Mouse (Mus musculus): Measurements from ENCODE around the gene Vmn1r224. TPM values are rescaled to one million over a fixed set of nuclear protein-coding genes. Genes with fewer than 3 reads are reported as not detected.

The Vmn1r224 gene
- not detected in 2 replicates for polyA plus RNA-seq (2012; rRNA removed; ENCODE audit: low replicate concordance)

GRCm38 (mm10) chr17:20413846-20414245 is at the start of gene Vmn1r224:
TSS of gene Vmn1r224 (plus strand) at chr17:20414146.

Other genes starting within 250 kb of the Vmn1r224 start
- not detected in 2 replicates for gene Fpr-rs6, start 231.0 kb upstream of the Vmn1r224 start, polyA plus RNA-seq (2012; rRNA removed; ENCODE audit: low replicate concordance)
- not detected in 2 replicates for gene Vmn2r105, start 179.1 kb upstream of the Vmn1r224 start, polyA plus RNA-seq (2012; rRNA removed; ENCODE audit: low replicate concordance)
- not detected in 2 replicates for gene Vmn2r106, start 128.6 kb upstream of the Vmn1r224 start, polyA plus RNA-seq (2012; rRNA removed; ENCODE audit: low replicate concordance)
- not detected in 2 replicates for gene Vmn2r107, start 68.9 kb upstream of the Vmn1r224 start, polyA plus RNA-seq (2012; rRNA removed; ENCODE audit: low replicate concordance)
- gene Vmn2r108, start 67.2 kb downstream of the Vmn1r224 start, polyA plus RNA-seq (2012; rRNA removed; ENCODE audit: low replicate concordance) = not detected in 2 replicates
- gene Vmn1r225, start 84.0 kb downstream of the Vmn1r224 start, polyA plus RNA-seq (2012; rRNA removed; ENCODE audit: low replicate concordance) = not detected in 2 replicates
- not detected in 2 replicates for gene Vmn2r109, start 150.6 kb downstream of the Vmn1r224 start, polyA plus RNA-seq (2012; rRNA removed; ENCODE audit: low replicate concordance)
- not detected in 2 replicates for gene Vmn2r110, start 182.3 kb downstream of the Vmn1r224 start, polyA plus RNA-seq (2012; rRNA removed; ENCODE audit: low replicate concordance)
- not detected in 2 replicates for gene Fpr-rs3, start 210.7 kb downstream of the Vmn1r224 start, polyA plus RNA-seq (2012; rRNA removed; ENCODE audit: low replicate concordance)

All from subcutaneous adipose tissue, adult 2 months (tissue).